Mouse (Mus musculus): ENCODE data around the gene Myo19. TPM values are rescaled to one million over a fixed set of nuclear protein-coding genes. Genes with fewer than 3 reads are reported as not detected.

The Myo19 gene
- polyA plus RNA-seq, 1 experiment from 2014 or later = 10.2 TPM

DNA sequence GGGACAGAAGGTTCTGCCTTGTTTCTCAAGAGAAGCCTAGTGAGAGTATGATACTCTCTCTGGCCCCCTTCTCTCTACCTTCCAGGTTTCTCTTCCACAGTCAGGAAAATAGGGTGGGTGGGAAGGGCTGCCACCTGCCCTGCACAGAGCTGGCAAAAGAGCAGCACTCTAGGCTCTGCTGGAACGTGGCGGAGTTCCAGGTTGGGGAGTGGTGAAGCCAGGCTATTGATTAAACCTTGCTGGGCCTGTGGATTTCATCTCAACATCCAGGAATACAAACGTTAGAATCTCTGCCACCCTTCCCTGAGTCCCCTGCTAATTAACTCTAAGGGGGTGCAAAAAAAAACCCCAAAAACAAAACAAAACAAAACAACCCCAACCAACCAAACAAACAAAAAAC lies 68.6 kb downstream of the Myo19 start:
- Histone ChIP-seq H3K36me3 (no peaks in the 10 kb centered on the region), H3K27me3 (peaks cover 19% of the 10 kb centered on the region), H3K9me3 (no peaks in the 10 kb centered on the region), H3K9ac (no peak overlapping the region), H3K4me3 (no peak overlapping the region), H3K4me2 (replicated peaks) (no peak overlapping the region), H3K27ac (no peak overlapping the region), H3K4me1 (0 out of 2 replicates have a peak, but pooled peaks cover 6% of the 10 kb centered on the region)
- 52% methylated on average over 3 of the region's 3 CpGs for WGBS
- ATAC-seq (ENCODE audit: insufficient number of reproducible peaks, insufficient read depth, low FRiP score, low TSS enrichment) = no peak

DNA sequence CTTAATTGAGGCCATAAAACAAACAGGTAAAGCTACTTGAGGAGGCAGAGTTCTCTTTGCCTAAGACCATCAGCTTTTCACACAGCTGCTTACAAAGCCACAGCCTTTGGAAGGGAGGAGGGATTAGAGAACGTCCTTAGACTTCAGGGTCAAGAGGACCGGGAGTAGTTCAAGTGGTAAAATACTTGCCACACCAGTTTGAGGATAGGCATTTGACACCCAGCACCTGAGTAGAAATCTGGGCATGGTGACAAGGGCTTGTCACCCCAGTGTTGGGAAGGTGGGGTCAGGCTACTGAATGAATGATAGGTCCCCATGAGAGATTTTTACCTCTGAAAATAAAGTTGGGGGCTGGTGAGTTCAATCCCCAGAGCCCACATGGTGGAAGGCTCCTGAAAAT lies 72.7 kb downstream of the Myo19 start:
- Histone ChIP-seq H3K4me1 (peaks cover 3% of the 10 kb centered on the region; the same call in 1 of the 2 replicates), H3K9me3 (no peaks in the 10 kb centered on the region), H3K27ac (no peak overlapping the region), H3K9ac (no peak overlapping the region), H3K36me3 (no peaks in the 10 kb centered on the region), H3K27me3 (peaks cover 19% of the 10 kb centered on the region), H3K4me2 (replicated peaks) (no peak overlapping the region), H3K4me3 (no peak overlapping the region)
- ATAC-seq (ENCODE audit: insufficient number of reproducible peaks, insufficient read depth, low FRiP score, low TSS enrichment) = no peak
- WGBS = 58% methylated on average over 2 of the region's 2 CpGs

DNA sequence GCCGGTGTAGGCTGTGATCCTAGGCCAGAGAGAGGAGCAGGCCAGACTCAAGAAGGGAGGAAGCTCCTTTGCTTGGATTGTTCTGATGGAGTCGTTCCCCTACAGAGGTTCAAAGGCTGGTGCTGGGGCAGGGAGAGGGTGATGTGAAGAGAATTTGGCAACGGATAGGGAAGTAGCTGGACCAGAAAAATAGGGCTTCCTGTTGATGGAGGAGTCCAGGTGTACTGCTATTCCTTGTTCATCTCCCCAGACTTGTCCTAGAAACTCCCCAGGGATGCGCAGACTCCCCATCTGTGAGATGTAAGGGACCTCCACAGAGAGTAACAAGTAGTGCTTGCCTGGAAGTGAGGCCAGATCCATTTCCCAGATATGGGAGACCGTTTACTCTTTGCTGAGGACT lies 76.5 kb downstream of the Myo19 start:
- no peaks in the 10 kb centered on the region for H3K36me3 ChIP-seq
- no peak overlapping the region for H3K27ac ChIP-seq
- H3K4me2 ChIP-seq (replicated peaks) = no peak overlapping the region
- H3K9me3 ChIP-seq = no peaks in the 10 kb centered on the region
- H3K27me3 ChIP-seq = peaks cover 45% of the 10 kb centered on the region
- WGBS = 36% methylated on average over 5 of the region's 5 CpGs
- peaks cover 17% of the 10 kb centered on the region for H3K4me1 ChIP-seq
- no peak overlapping the region for H3K4me3 ChIP-seq
- ATAC-seq (ENCODE audit: insufficient number of reproducible peaks, insufficient read depth, low FRiP score, low TSS enrichment) = no peak
- H3K9ac ChIP-seq = no peak overlapping the region

- Histone ChIP-seq H3K9me3 (no peaks in the 10 kb centered on the region), H3K27ac (no peak overlapping the region), H3K9ac (0 out of 2 replicates have a peak overlapping the region, but pooled peaks have one; percentile 10), H3K4me3 (peak overlapping the region; percentile 33), H3K36me3 (no peaks in the 10 kb centered on the region), H3K4me2 (replicated peaks) (peak overlapping the region; percentile 49), H3K27me3 (peaks cover 45% of the 10 kb centered on the region), H3K4me1 (peaks cover 17% of the 10 kb centered on the region)
- WGBS = 7% methylated on average over 15 of the region's 15 CpGs
- ATAC-seq (ENCODE audit: insufficient number of reproducible peaks, insufficient read depth, low FRiP score, low TSS enrichment) = no peak
These were observed 77.2 kb downstream of the Myo19 start for GRCm38 (mm10) chr11:84957171-84957570.

- Histone ChIP-seq H3K9me3 (no peaks in the 10 kb centered on the region), H3K4me2 (replicated peaks) (peak within 1 kb of the TSS; percentile 49), H3K9ac (peak within 1 kb of the TSS; percentile 10; the same call in 1 of the 2 replicates), H3K27me3 (peaks cover 45% of the 10 kb centered on the region), H3K4me1 (peaks cover 17% of the 10 kb centered on the region), H3K4me3 (peak within 1 kb of the TSS; percentile 33), H3K27ac (no peak within 1 kb of the TSS), H3K36me3 (no peaks in the 10 kb centered on the region)
- WGBS = 1% methylated on average over 49 of the region's 49 CpGs
- ATAC-seq (ENCODE audit: insufficient number of reproducible peaks, insufficient read depth, low FRiP score, low TSS enrichment) = no peak
These were observed 77.8 kb downstream of the Myo19 start, which contains the start of gene Car4 for GRCm38 (mm10) chr11:84957591-84958270. Gene Car4, plus strand, starts transcription at chr11:84957786.

GRCm38 (mm10) chr11:84958271-84958630 lies 78.3 kb downstream of the Myo19 start:
- Histone ChIP-seq H3K27ac (no peak overlapping the region), H3K27me3 (peaks cover 45% of the 10 kb centered on the region), H3K4me2 (replicated peaks) (peak overlapping the region; percentile 49), H3K36me3 (no peaks in the 10 kb centered on the region), H3K4me1 (peaks cover 17% of the 10 kb centered on the region), H3K9ac (no peak overlapping the region), H3K9me3 (no peaks in the 10 kb centered on the region), H3K4me3 (peak overlapping the region; percentile 33)
- WGBS = 3% methylated on average over 11 of the region's 11 CpGs
- no peak for ATAC-seq (ENCODE audit: insufficient number of reproducible peaks, insufficient read depth, low FRiP score, low TSS enrichment)

GRCm38 (mm10) chr11:84959181-84959580 lies 79.2 kb downstream of the Myo19 start:
- Histone ChIP-seq H3K27ac (no peak overlapping the region), H3K9me3 (no peaks in the 10 kb centered on the region), H3K4me2 (replicated peaks) (no peak overlapping the region), H3K27me3 (peaks cover 45% of the 10 kb centered on the region), H3K9ac (no peak overlapping the region), H3K4me1 (peaks cover 17% of the 10 kb centered on the region), H3K36me3 (no peaks in the 10 kb centered on the region), H3K4me3 (no peak overlapping the region)
- WGBS = 26% methylated on average over 5 of the region's 5 CpGs
- no peak for ATAC-seq (ENCODE audit: insufficient number of reproducible peaks, insufficient read depth, low FRiP score, low TSS enrichment)

DNA sequence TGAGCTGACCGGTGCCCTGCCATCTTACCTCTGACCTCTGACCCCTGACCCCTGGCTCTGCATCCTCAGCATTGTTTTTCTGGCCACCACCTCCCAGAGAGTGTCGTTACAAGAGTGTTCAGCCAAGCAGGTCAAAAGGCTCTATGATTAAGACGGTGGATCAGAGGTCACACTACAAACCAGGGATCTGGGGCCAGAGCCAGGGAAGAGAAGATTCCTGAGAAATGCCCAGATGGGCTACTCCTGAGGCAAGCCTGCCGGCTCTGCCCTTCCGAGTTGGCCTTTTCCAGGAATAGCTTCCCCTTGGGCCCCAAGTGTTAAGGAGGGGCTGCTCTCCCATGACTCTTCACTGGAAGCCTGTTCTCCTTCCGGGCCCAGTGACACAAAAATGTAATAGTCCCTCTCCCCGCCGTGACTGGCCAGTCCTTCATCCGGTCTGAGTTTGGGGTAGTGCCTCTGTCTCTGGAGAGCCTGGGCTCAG lies 79.8 kb downstream of the Myo19 start:
- 2% methylated on average over 9 of the region's 9 CpGs for WGBS
- Histone ChIP-seq H3K4me1 (peaks cover 17% of the 10 kb centered on the region), H3K9ac (no peak overlapping the region), H3K9me3 (no peaks in the 10 kb centered on the region), H3K4me2 (replicated peaks) (no peak overlapping the region), H3K36me3 (no peaks in the 10 kb centered on the region), H3K27me3 (peaks cover 45% of the 10 kb centered on the region), H3K4me3 (no peak overlapping the region), H3K27ac (no peak overlapping the region)
- ATAC-seq (ENCODE audit: insufficient number of reproducible peaks, insufficient read depth, low FRiP score, low TSS enrichment) = no peak

DNA sequence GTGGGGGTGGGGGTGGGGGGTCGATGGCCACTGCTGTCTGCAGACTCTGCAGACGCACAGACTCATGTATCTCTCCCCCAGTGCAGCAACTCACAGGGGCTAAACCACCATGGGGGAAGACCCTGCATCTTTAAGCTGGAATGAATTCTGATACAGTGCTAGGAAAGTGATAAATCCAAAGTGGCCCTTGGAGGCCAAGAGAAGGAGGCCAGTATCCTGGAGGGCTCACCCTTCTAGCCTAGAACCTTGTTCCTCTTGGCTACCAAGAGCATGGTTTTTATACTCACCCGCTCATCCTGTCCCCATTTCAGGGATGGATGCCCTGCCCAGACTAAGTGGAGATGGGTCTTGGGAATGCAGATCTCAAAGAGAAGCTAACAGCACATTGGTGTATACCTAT lies 80.3 kb downstream of the Myo19 start:
- ATAC-seq (ENCODE audit: insufficient number of reproducible peaks, insufficient read depth, low FRiP score, low TSS enrichment) = no peak
- Histone ChIP-seq H3K4me2 (replicated peaks) (no peak overlapping the region), H3K9ac (no peak overlapping the region), H3K27me3 (peaks cover 45% of the 10 kb centered on the region), H3K9me3 (no peaks in the 10 kb centered on the region), H3K4me1 (peaks cover 17% of the 10 kb centered on the region), H3K36me3 (no peaks in the 10 kb centered on the region), H3K4me3 (no peak overlapping the region), H3K27ac (no peak overlapping the region)
- 29% methylated on average over 3 of the region's 3 CpGs for WGBS

GRCm38 (mm10) chr11:84960780-84961179 lies 80.8 kb downstream of the Myo19 start:
- Histone ChIP-seq H3K27me3 (peaks cover 44% of the 10 kb centered on the region), H3K36me3 (no peaks in the 10 kb centered on the region), H3K27ac (no peak overlapping the region), H3K4me1 (peaks cover 17% of the 10 kb centered on the region), H3K9me3 (no peaks in the 10 kb centered on the region), H3K4me2 (replicated peaks) (no peak overlapping the region), H3K4me3 (no peak overlapping the region), H3K9ac (no peak overlapping the region)
- no peak for ATAC-seq (ENCODE audit: insufficient number of reproducible peaks, insufficient read depth, low FRiP score, low TSS enrichment)
- WGBS = 76% methylated on average over 6 of the region's 6 CpGs
